Mouse (Mus musculus) heart, postnatal 4 days (tissue): ENCODE results near the gene Rem2. TPM values are rescaled to one million over a fixed set of nuclear protein-coding genes. Genes with fewer than 3 reads are reported as not detected.

Source experiments
- DNase-seq: peaks from one replicate; pipeline ENCODE4 v3.0.0; 2021
- total RNA-seq, 2 experiments: library from RNA; stranded (reverse); gene quantifications; 2 replicates each; pipeline ENCODE4 v1.2.3; 2021

Rem2 gene
- total RNA-seq, 2 experiments from 2014 or later: 0.14 to 0.23 TPM

- DNase-seq: peak; percentile 63
Observed at GRCm38 (mm10) chr14:54443712-54444618, 31.9 kb upstream of the Rem2 start.

- DNase-seq: peak; percentile 83
Observed at GRCm38 (mm10) chr14:54445476-54445875, 30.4 kb upstream of the Rem2 start.

DNA sequence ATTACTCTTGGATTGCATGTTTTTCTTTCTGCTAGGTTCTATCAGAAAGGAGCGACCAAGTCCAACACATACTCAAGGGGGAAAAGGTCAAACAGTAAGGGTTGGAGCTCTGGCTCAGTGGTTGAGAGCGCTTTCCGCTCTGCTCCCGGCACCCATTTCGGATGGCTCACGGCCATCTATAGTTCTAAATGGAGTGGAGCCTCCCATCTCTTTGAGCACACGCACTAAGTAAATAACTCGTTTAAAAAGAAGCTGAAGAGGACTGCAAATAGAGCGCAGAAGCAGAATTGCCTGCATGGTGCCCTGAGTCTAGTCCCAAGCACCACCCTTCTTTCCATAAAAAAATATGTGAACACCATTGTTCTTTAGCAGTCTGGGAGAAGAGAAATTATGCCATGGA is 22.3 kb upstream of the Rem2 start:
- DNase-seq: no peak

- DNase-seq: no peak
Observed at GRCm38 (mm10) chr14:54454669-54455528, 21.0 kb upstream of the Rem2 start.

- no peak for DNase-seq
Observed at GRCm38 (mm10) chr14:54457907-54458569, 17.9 kb upstream of the Rem2 start.

GRCm38 (mm10) chr14:54462146-54462545 is 13.8 kb upstream of the Rem2 start:
- DNase-seq: no peak

DNA sequence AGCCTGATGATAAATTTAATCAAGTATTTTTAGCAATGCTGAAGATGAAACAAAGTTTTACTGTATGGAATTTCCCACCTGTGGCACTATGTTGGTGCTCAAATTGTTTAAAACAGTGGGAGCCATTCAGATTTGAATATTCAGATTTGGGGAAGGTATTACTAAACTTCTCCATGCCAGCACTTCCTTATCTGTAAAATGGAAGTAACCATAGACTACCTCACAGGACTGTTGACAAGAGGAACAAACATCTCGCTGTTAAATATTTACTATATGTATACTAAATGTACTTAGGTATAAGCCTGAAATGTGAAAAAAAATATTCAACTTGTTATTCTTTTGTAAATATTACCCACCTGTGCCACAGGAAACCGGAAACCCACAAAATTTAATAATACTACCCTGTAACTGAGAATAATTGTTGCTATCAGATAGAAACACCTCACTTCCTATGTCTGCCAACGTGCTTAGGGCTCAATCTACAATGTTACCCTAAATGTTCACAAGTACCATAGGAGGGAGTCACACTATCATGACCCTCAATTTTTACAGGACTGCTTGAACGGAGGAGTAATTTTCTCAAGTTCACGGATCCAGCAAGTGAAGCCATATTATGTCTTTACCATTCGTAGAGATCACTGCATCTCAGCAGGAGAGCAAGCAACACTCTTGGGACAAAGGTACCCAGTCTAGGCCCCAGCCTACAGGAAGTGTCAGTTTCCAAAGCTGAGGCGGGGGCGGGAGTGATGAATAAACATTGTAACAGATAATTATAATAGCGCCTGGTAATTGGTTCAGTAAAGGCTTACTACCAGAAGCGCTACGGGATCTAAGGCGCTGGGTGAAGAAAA is 12.6 kb upstream of the Rem2 start:
- DNase-seq: no peak

- DNase-seq: peak; percentile 92
Observed at GRCm38 (mm10) chr14:54463959-54464292, 12.0 kb upstream of the Rem2 start, which contains the start of gene Lrp10. TSS of gene Lrp10 (plus strand) at chr14:54464137.

DNA sequence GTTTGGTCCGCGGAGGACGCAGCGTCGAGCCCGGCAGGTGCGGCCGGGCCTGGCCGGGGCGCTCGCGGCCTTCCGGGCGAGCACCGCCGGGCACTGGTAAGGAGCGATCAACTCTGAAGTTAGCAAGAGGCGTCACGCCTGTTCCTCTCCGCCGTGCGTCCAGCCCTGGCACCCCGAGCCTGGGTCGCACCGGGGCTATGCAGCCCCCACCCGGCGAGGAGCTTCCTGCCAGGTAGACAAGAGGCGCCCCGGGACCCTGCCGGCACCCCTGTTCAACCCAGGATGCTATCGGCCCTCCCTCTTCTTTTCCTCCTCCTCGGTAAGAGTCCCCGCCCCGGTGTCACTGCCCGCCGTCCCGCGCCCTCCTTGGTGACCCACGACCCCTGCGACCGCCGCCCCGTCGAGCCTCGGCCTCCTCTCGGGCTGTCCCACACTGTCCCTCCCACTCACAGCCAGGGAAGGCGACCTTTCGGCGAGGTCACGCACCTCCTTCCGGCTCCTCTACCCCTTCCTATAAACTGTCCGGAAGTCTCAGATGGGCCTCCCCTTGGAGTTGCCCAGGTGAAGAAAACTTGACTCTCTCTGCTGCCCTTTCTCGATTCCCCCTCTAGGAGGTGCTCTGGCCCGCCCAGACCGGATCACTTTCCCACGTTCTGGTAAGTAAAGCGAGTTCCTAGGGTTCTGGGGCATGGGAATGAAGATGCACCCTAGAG is 11.5 kb upstream of the Rem2 start:
- DNase-seq: peak; percentile 77

DNA sequence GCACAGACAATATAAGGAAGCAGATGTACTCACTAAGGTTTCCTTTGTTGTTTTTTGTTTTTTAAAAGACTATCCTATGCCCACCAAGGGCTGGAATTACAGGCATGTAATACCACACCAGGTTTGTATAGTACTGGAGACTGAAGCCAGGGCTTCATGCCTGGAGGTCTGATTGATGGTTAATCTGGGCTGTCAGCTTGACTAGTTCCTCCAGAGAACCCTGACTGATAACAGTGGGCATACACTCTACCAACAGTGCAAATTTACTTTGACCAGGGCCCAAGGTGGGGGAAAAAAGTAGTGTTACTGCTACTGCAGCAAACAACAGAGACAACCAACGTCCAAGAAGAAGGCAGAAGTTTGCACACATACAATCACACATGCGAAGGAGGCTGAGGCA is 4.4 kb upstream of the Rem2 start:
- no peak for DNase-seq

DNA sequence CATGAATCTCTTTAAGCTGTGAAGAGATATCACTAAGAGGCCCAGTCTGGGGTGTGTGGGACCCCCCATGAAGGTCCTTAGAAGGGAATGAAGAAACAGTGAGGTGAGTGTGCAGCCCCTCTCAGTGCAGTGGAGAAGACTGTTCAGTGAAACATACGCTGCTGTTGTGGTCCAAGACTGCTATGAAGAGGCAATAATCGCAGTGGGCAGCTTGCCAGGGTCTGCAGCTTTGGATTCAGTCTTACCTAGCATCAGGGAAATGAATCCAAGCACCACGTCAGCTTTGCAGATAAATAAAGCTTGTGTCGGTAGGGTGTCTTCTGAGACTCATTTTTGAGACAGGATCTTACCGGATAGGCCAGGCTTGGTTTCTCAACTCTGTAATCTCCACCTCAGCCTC is 3.2 kb upstream of the Rem2 start:
- DNase-seq: peak; percentile 37

DNA sequence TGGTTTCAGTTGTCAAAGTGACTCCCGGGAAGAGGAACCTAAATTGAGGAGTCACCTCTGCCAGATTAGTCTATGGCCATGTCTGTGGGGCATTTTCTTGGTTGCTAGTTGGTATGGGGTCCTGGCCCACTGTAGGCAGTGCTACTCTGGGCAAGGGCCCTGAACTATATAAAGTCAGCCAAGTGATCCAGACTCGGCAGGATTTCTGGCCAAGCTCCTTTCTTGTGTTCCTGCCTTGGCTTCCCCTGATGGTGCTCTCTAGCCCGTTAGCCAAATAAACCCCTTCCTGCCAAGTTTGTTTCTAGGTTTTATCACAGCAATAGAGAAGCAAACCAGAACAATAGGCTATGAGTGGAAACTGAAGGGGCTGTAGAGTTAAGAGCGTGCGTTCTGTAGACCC is 1.2 kb upstream of the Rem2 start:
- DNase-seq: no peak

GRCm38 (mm10) chr14:54477172-54477909 is 1.4 kb downstream of the Rem2 start:
- DNase-seq: no peak

- DNase-seq: peak; percentile 51
Observed at GRCm38 (mm10) chr14:54479451-54479920, 3.6 kb downstream of the Rem2 start.

GRCm38 (mm10) chr14:54480673-54481072 is 4.8 kb downstream of the Rem2 start:
- no peak for DNase-seq

DNA sequence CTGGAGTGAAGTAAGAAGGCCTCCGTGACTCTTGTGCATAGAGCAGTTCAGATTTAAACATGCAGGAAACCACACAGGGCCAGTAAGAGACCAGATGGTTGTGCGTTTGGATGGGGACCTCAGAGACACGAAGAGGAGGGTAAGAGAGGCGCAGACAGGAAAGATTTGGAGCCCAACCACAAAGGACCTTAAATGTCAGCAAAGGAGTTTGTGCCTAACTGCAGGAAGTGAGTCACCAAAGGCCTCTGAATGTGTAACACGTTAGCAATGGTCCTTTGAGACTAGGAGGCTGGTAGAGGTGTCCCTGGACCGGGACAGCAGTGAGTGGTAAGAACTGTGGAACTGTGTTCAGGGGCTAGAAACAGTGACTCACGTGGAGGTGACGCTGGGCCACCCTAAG is 5.5 kb downstream of the Rem2 start:
- DNase-seq: no peak

DNA sequence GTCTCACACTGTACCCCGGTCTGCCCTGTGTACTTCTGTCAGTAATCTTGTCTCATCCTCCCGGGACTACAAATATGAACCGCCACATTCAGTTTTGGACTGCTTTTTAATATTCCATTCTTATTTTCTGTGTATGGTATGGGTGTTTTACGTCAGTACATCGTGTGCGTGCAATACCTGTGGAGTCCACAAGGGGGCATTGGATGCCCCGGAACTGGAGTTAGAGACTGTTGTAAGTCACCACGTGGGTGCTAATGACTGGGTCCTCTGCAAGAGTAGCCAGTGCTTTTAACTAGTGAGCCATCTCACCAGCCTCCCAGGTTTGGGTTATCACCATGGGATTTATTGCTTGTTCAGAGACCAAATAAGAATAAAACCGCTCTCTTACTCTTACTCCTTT is 6.6 kb downstream of the Rem2 start:
- peak; percentile 58 for DNase-seq

- DNase-seq: no peak
Observed at GRCm38 (mm10) chr14:54485899-54486298, 10.0 kb downstream of the Rem2 start.

- no peak for DNase-seq
Observed at GRCm38 (mm10) chr14:54487732-54488131, 11.8 kb downstream of the Rem2 start.

GRCm38 (mm10) chr14:54488350-54488749 is 12.4 kb downstream of the Rem2 start:
- no peak for DNase-seq
